Mouse (Mus musculus): ENCODE data around the gene Tspan15.

- TF ChIP-seq POLR2A (IDR thresholded peaks at IDR 0.05; ENCODE audit: low read depth, low read length) (no peak), CTCF (IDR thresholded peaks at IDR 0.05; ENCODE audit: extremely low read depth, insufficient read length, insufficient replicate concordance, low read depth, low read length) (no peak)
Observed at GRCm38 (mm10) chr10:62202574-62202973, 28.5 kb downstream of the Tspan15 start.

Measured in small intestine, adult 2 months (tissue).